Mouse (Mus musculus) B cell, adult 2 months (primary cell): Measurements from ENCODE around the gene Ints3.

Source experiments
- DNase-seq, 2 experiments: peaks; one replicate each; pipeline ENCODE4 v3.0.0; 2022

Gene Ints3

GRCm38 (mm10) chr3:90389511-90390490, 43.6 kb downstream of the Ints3 start, which contains the start of gene Slc27a3:
TSS of gene Slc27a3 (minus strand) at chr3:90389938.
- DNase-seq, result peak; percentile 17 to 21

- no peak for DNase-seq
Observed at GRCm38 (mm10) chr3:90388726-90389510, 44.5 kb downstream of the Ints3 start.

GRCm38 (mm10) chr3:90388192-90388591, 45.2 kb downstream of the Ints3 start:
- DNase-seq, result no peak

- DNase-seq, result no peak
Observed at GRCm38 (mm10) chr3:90387483-90387882, 45.9 kb downstream of the Ints3 start.

GRCm38 (mm10) chr3:90386817-90387216, 46.6 kb downstream of the Ints3 start:
- no peak for DNase-seq

GRCm38 (mm10) chr3:90384851-90385375, 48.5 kb downstream of the Ints3 start:
- DNase-seq, result no peak

GRCm38 (mm10) chr3:90383690-90384089, 49.7 kb downstream of the Ints3 start:
- peak; percentile 74 to 78 for DNase-seq

- DNase-seq, result no peak
Observed at GRCm38 (mm10) chr3:90381727-90382126, 51.7 kb downstream of the Ints3 start.

GRCm38 (mm10) chr3:90378496-90378895, 54.9 kb downstream of the Ints3 start:
- DNase-seq, result no peak

GRCm38 (mm10) chr3:90376247-90376585, 57.2 kb downstream of the Ints3 start:
- DNase-seq, result no peak

- no peak for DNase-seq
Observed at GRCm38 (mm10) chr3:90375562-90376246, 57.7 kb downstream of the Ints3 start.

- DNase-seq, result no peak
Observed at GRCm38 (mm10) chr3:90374368-90374767, 59.1 kb downstream of the Ints3 start.

- peak; percentile 85 to 88 for DNase-seq
Observed at GRCm38 (mm10) chr3:90373432-90374028, 59.9 kb downstream of the Ints3 start.

- DNase-seq, result no peak
Observed at GRCm38 (mm10) chr3:90372817-90373216, 60.6 kb downstream of the Ints3 start.

GRCm38 (mm10) chr3:90371857-90372256, 61.6 kb downstream of the Ints3 start:
- no peak for DNase-seq

GRCm38 (mm10) chr3:90369041-90369440, 64.4 kb downstream of the Ints3 start:
- no peak for DNase-seq

- DNase-seq, result no peak
Observed at GRCm38 (mm10) chr3:90367001-90367632, 66.3 kb downstream of the Ints3 start.

GRCm38 (mm10) chr3:90362346-90362745, 71.1 kb downstream of the Ints3 start:
- no peak for DNase-seq

GRCm38 (mm10) chr3:90361476-90361875, 71.9 kb downstream of the Ints3 start:
- no peak for DNase-seq

- DNase-seq, result no peak
Observed at GRCm38 (mm10) chr3:90359230-90359629, 74.2 kb downstream of the Ints3 start.

GRCm38 (mm10) chr3:90357959-90358358, 75.5 kb downstream of the Ints3 start:
- no peak for DNase-seq

- no peak for DNase-seq
Observed at GRCm38 (mm10) chr3:90347847-90348246, 85.6 kb downstream of the Ints3 start.
